Mouse (Mus musculus) G1E (cell line): ENCODE results near the gene Ggcx.

Experiments
- CTCF ChIP-seq: IDR thresholded peaks from 2 replicates; pipeline ENCODE4 v1.5.1; 2012; ENCODE audit warnings: low read depth, low read length, inconsistent platforms, mixed read lengths
- POLR2AphosphoS5 ChIP-seq: IDR thresholded peaks from 2 replicates; pipeline ENCODE4 v1.6.1; 2012; ENCODE audit warnings: low read depth, low read length, inconsistent platforms; ENCODE audit not compliant: insufficient replicate concordance

- TF ChIP-seq POLR2AphosphoS5 (no peak), CTCF (peak; percentile 48)
Observed at GRCm38 (mm10) chr6:72409567-72409966, 4.5 kb upstream of the Ggcx start.
